Mouse (Mus musculus) liver, embryonic 14.5 days (tissue): ENCODE measurements at regions not wholly inside any gene's neighbourhood (a gene's known extent, or its start where the extent isn't known, plus 50 kb on each side); places are given as distances from the start of the nearest gene placed in this dataset.

Experiments
- CTCF ChIP-seq: IDR thresholded peaks from 2 replicates; pipeline ENCODE4 v1.5.1; 2016; ENCODE audit warnings: antibody characterized with exemption, low read depth, control low read depth
- EP300 ChIP-seq: IDR thresholded peaks from 2 replicates; pipeline ENCODE4 v1.6.1; 2016; ENCODE audit warnings: antibody characterized with exemption, low read depth

GRCm38 (mm10) chr4:152865894-152866293, 388.2 kb upstream of the Kcnab2 start:
- TF ChIP-seq CTCF, result no peak
- no peak for TF ChIP-seq EP300
